Mouse (Mus musculus) lung, embryonic 16.5 days (tissue): ENCODE data around the gene Rtn4. TPM values are rescaled to one million over a fixed set of nuclear protein-coding genes. Genes with fewer than 3 reads are reported as not detected.
A peak's percentile ranks its signal among the peaks of the same experiment; 100 is the strongest.

Source experiments
- ATAC-seq: fragments of 200-750 bp; cut with Nextera tagmentation; 2 replicates; pipeline ENCODE4 v1.8.0; 2017; ENCODE audit warnings: low read depth, mild to moderate bottlenecking, moderate library complexity
- H3K27ac ChIP-seq: fragments of 300-500 bp; sonication (generic); 2 replicates; pipeline ENCODE4 v1.5.1; 2014; ENCODE audit warnings: mild to moderate bottlenecking, control low read depth, low read length
- H3K27me3 ChIP-seq: fragments of 300-500 bp; sonication (generic); 2 replicates; pipeline ENCODE4 v1.6.1; 2014; ENCODE audit warnings: low read depth, low read length, mixed read lengths; ENCODE audit not compliant: control insufficient read depth, insufficient read depth
- H3K36me3 ChIP-seq: fragments of 300-500 bp; sonication (generic); 2 replicates; pipeline ENCODE4 v1.6.1; 2014; ENCODE audit warnings: low read length; ENCODE audit not compliant: control insufficient read depth, insufficient read depth
- H3K4me1 ChIP-seq: fragments of 300-500 bp; sonication (generic); replicated peaks from 2 replicates; pipeline ENCODE4 v1.6.1; 2014; ENCODE audit warnings: low read length, mixed read lengths; ENCODE audit not compliant: control insufficient read depth, insufficient read depth
- H3K4me2 ChIP-seq: fragments of 300-500 bp; sonication (generic); 2 replicates; pipeline ENCODE4 v1.6.1; 2014; ENCODE audit warnings: low read depth, low read length, control low read depth
- H3K4me3 ChIP-seq: fragments of 300-500 bp; sonication (generic); 2 replicates; pipeline ENCODE4 v1.5.1; 2014; ENCODE audit warnings: mild to moderate bottlenecking, low read length, control low read depth
- H3K9ac ChIP-seq: fragments of 300-500 bp; sonication (generic); 2 replicates; pipeline ENCODE4 v1.6.1; 2014; ENCODE audit warnings: low read length, control low read depth
- H3K9me3 ChIP-seq: fragments of 300-500 bp; sonication (generic); 2 replicates; pipeline ENCODE4 v1.6.1; 2016; ENCODE audit warnings: low read length; ENCODE audit not compliant: control insufficient read depth
- WGBS: fragments of 180-500 bp; shearing (Covaris S2); extraction: QIAGEN DNeasy Blood & Tissue Kit; methylation state at CpG from one replicate; pipeline ENCODE4 v1.1.7; 2014; 5-methylcytosine and 5-hydroxymethylcytosine counted together
- polyA plus RNA-seq: library from polyadenylated mRNA; unstranded; fragments of >200 nt; fragmentation: Nextera tagmentation; extraction: Ambion mirVana; gene quantifications from 2 replicates; pipeline ENCODE4 v1.2.1, GENCODE M21; 2015

Rtn4 gene
- polyA plus RNA-seq, 1 experiment from 2014 or later: 43.0 TPM

DNA sequence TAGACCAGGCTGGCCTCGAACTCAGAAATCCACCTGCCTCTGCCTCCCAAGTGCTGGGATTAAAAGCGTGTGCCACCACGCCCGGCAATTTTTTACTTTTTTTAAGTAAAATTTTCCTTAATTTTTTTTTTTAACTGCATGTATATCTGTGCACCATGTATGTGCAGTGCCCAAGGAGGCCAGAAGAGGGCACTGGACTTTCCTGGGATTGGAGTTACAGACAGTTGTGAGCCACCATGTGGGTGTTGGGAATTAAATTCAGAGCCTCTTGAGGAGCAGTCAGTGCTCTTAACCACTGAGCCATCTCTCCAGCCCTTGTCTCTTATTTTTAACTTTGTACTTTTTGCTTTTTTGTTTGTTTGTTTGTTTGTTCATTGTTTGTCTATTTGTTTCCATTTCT is 16.0 kb upstream of the Rtn4 start:
- Histone ChIP-seq H3K4me2 (no peak overlapping the region), H3K36me3 (no peaks in the 10 kb centered on the region), H3K27ac (no peak overlapping the region), H3K27me3 (no peaks in the 10 kb centered on the region), H3K4me1 (no peaks in the 10 kb centered on the region), H3K4me3 (no peak overlapping the region), H3K9me3 (no peaks in the 10 kb centered on the region), H3K9ac (no peak overlapping the region)
- ATAC-seq: no peak
- 89% methylated on average over 4 of the region's 4 CpGs for WGBS

- no peaks in the 10 kb centered on the region for H3K27me3 ChIP-seq
- H3K9ac ChIP-seq: no peak overlapping the region
- no peak overlapping the region for H3K4me2 ChIP-seq
- H3K27ac ChIP-seq: no peak overlapping the region
- no peaks in the 10 kb centered on the region for H3K36me3 ChIP-seq
- no peaks in the 10 kb centered on the region for H3K9me3 ChIP-seq
- no peaks in the 10 kb centered on the region for H3K4me1 ChIP-seq
- no peak overlapping the region for H3K4me3 ChIP-seq
- WGBS: 66% methylated on average over 3 of the region's 3 CpGs
- no peak for ATAC-seq
Measured at GRCm38 (mm10) chr11:29679942-29680341, 12.8 kb upstream of the Rtn4 start.

DNA sequence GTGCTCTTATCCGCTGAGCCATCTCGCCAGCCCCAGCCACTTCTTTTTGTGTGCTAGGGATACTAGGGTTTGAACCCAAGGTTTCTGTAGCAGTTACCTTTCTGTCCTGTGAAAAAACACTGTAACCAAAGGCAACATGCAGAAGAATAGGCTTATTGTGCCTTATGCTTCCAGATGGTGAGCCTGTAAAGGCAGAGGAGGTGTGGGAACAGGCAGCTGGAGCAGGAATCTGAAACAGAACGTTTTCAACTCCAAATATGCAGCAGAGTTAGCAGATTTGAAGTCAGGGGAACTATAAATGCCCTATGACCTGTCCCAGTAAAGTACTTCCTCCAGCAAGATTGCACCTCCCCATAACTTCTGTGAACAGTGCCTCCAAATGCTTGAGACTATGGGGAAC is 12.0 kb upstream of the Rtn4 start:
- no peaks in the 10 kb centered on the region for H3K27me3 ChIP-seq
- no peak for ATAC-seq
- H3K36me3 ChIP-seq: no peaks in the 10 kb centered on the region
- H3K9me3 ChIP-seq: no peaks in the 10 kb centered on the region
- H3K9ac ChIP-seq: no peak overlapping the region
- 66% methylated on average over 3 of the region's 3 CpGs for WGBS
- no peak overlapping the region for H3K4me3 ChIP-seq
- no peak overlapping the region for H3K4me2 ChIP-seq
- H3K27ac ChIP-seq: no peak overlapping the region
- no peaks in the 10 kb centered on the region for H3K4me1 ChIP-seq

GRCm38 (mm10) chr11:29684272-29684671 is 8.5 kb upstream of the Rtn4 start:
- no peak for ATAC-seq
- no peaks in the 10 kb centered on the region for H3K9me3 ChIP-seq
- no peak overlapping the region for H3K4me2 ChIP-seq
- no peaks in the 10 kb centered on the region for H3K27me3 ChIP-seq
- H3K27ac ChIP-seq: no peak overlapping the region
- no peak overlapping the region for H3K9ac ChIP-seq
- no peaks in the 10 kb centered on the region for H3K4me1 ChIP-seq
- H3K36me3 ChIP-seq: no peaks in the 10 kb centered on the region
- H3K4me3 ChIP-seq: no peak overlapping the region
- WGBS: 76% methylated on average over 2 of the region's 2 CpGs

- no peak for ATAC-seq
Measured at GRCm38 (mm10) chr11:29686176-29686575, 6.6 kb upstream of the Rtn4 start.

GRCm38 (mm10) chr11:29691556-29691955 is 1.2 kb upstream of the Rtn4 start:
- no peak overlapping the region for H3K4me3 ChIP-seq
- no peak overlapping the region; the same call in 1 of the 2 replicates for H3K4me2 ChIP-seq
- no peaks in the 10 kb centered on the region for H3K27me3 ChIP-seq
- H3K9ac ChIP-seq: no peak overlapping the region
- H3K9me3 ChIP-seq: no peaks in the 10 kb centered on the region
- peaks cover 4% of the 10 kb centered on the region; the same call in 1 of the 2 replicates for H3K4me1 ChIP-seq
- no peak for ATAC-seq
- WGBS: 61% methylated on average over 1 of the region's 1 CpGs
- H3K36me3 ChIP-seq: no peaks in the 10 kb centered on the region
- H3K27ac ChIP-seq: no peak overlapping the region

More at GRCm38 (mm10) chr11:29686176-29686575, 6.6 kb upstream of the Rtn4 start:
- Histone ChIP-seq H3K4me2 (no peak overlapping the region), H3K4me1 (no peaks in the 10 kb centered on the region), H3K36me3 (no peaks in the 10 kb centered on the region), H3K9ac (no peak overlapping the region), H3K27ac (no peak overlapping the region), H3K4me3 (no peak overlapping the region), H3K27me3 (no peaks in the 10 kb centered on the region), H3K9me3 (no peaks in the 10 kb centered on the region)
- WGBS: 73% methylated on average over 2 of the region's 2 CpGs

DNA sequence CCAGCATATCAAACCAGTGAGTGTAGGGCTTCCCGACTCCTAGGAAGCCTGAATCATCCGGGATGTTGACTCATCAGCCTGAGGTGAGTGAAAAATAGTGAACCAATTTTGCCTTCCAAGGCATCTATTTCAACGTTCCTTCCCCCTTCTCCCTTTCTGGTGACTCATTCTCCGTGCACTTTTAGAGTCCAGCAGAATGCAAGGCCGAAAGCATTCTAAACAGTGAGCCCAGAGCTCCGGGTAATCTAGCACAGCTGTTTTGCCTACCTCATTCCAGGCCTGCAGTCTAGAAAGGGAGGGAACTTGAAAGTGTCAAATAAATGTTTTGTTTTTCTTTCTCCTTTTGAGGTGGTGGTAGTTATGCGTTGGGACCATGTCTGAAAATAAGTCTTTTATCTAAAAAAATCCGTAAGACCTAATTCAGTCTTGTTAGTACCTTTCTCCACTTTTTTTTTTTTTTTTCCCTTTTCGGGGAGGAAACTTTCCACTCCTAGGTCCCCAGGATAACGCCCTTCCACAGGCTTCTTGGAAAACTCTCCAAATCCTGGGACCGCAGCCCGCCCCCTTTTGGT is 550 bp upstream of the Rtn4 start:
- H3K4me1 ChIP-seq: peaks cover 5% of the 10 kb centered on the region; the same call in 1 of the 2 replicates
- 0 out of 2 replicates have a peak, but pooled peaks cover 4% of the 10 kb centered on the region for H3K36me3 ChIP-seq
- no peak for ATAC-seq
- H3K27me3 ChIP-seq: no peaks in the 10 kb centered on the region
- H3K4me3 ChIP-seq: peak overlapping the region; percentile 32
- no peak overlapping the region for H3K9ac ChIP-seq
- no peaks in the 10 kb centered on the region for H3K9me3 ChIP-seq
- H3K4me2 ChIP-seq: peak overlapping the region; percentile 55
- peak overlapping the region; percentile 81 for H3K27ac ChIP-seq
- WGBS: 11% methylated on average over 12 of the region's 12 CpGs

DNA sequence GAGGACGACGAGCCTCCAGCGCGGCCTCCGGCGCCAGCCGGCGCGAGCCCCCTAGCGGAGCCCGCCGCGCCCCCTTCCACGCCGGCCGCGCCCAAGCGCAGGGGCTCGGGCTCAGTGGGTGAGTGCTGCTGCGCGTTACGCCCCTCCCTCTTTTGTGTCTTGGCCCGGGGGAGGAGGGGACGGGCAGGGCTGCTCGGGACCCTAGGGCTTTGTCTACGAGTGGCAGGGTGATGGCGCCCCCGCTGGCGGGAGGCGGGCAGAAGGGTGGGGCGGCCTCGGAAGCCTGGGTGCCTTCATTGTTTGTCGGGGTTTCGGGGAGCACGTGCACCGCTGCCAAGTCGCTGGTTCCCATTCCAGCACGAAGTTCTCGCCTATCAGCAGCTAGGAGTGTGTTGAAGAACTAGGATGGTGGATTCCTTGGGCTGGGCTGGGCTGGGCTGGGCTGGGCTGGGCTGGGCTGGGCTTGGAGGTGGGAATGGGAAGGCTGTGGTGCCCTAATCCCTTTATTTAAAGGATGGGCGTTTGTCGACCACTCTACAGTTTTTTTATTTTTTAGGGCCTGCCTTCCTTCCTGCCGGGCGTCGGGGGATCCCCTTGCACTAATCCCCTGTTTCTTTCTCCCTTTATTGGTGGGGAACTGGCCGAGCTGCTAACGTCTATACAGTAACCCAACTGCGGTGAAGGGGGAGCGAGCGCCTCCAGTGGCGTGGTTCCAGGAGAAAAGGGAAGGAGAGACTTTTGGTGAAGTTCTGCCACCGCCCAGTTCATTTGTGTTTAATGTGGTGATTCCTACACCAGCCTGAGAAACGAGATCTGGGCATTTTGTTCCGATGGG is 1.0 kb downstream of the Rtn4 start:
- H3K4me2 ChIP-seq: peak overlapping the region; percentile 72
- H3K36me3 ChIP-seq: 0 out of 2 replicates have a peak, but pooled peaks cover 4% of the 10 kb centered on the region
- peak overlapping the region; percentile 77 for H3K4me3 ChIP-seq
- H3K27ac ChIP-seq: peak overlapping the region; percentile 96
- H3K4me1 ChIP-seq: peaks cover 7% of the 10 kb centered on the region; the same call in 1 of the 2 replicates
- under 1% methylated on average over 30 of the region's 53 CpGs for WGBS
- H3K27me3 ChIP-seq: no peaks in the 10 kb centered on the region
- H3K9me3 ChIP-seq: no peaks in the 10 kb centered on the region
- peak; percentile 89 for ATAC-seq
- peak overlapping the region; percentile 92 for H3K9ac ChIP-seq

- Histone ChIP-seq H3K4me2 (no peak overlapping the region), H3K36me3 (0 out of 2 replicates have a peak, but pooled peaks cover 4% of the 10 kb centered on the region), H3K4me1 (peaks cover 7% of the 10 kb centered on the region; the same call in 1 of the 2 replicates), H3K9me3 (no peaks in the 10 kb centered on the region), H3K4me3 (no peak overlapping the region), H3K27me3 (no peaks in the 10 kb centered on the region), H3K27ac (no peak overlapping the region), H3K9ac (no peak overlapping the region)
- no peak for ATAC-seq
Measured at GRCm38 (mm10) chr11:29694754-29695153, 2.0 kb downstream of the Rtn4 start.
